Mouse (Mus musculus): Measurements from ENCODE around the gene Acvr2a. TPM values are rescaled to one million over a fixed set of nuclear protein-coding genes. Genes with fewer than 3 reads are reported as not detected.

Gene Acvr2a
- polyA plus RNA-seq, 1 experiment: 1.9 TPM

DNA sequence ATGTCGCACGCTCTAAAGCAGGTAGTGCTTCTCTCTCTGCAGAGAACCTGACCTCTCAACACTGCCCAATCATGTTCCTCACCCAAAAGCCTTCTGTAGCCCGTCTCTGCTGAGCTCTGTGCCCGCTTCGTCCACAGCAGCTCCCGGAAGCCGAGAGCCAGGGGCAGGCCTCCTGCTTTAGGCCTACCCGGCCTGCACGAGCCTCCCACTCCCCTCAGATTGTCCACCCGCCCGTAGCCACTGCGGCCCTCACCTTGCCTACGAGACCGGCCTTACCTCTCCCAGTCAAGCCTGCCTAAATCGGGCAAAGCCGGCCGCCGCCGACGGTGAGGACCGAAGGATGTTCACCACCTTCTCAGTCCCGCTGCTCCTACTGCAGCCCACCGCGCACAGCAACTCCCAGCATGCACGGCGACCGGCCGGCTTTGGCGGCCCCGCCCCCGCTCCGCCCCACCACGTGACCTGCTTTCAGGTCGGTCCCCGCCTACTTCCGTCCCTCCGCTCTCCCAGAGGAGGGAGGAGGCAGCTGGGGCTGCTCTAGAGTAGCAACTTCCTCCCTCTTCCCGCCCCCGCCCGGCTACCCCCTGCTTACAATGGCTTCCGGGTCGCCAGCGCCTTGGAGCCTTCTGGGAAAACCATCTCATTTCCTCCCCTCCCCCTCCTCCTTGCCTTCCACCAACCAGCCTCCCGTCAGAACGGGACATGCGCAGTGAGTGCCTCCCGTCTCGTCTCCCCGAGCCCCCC lies 135.1 kb downstream of the Acvr2a start, which contains the start of gene Mbd5:
Mbd5 (plus strand) TSS at position 668 of the 744 bp plus-strand sequence.
- peaks cover 12% of the 10 kb centered on the region for H3K36me3 ChIP-seq (ENCODE audit: control insufficient read depth, insufficient read depth)
- peak within 1 kb of the TSS; percentile 90 for H3K4me3 ChIP-seq (ENCODE audit: insufficient read depth, poor library complexity, severe bottlenecking)
- no peaks in the 10 kb centered on the region for H3K27me3 ChIP-seq (ENCODE audit: control insufficient read depth, insufficient read depth, insufficient read length)
- peak; percentile 96 for TF ChIP-seq USF1 (IDR thresholded peaks at IDR 0.05; ENCODE audit: low read depth)
- TF ChIP-seq FOSL1 (IDR thresholded peaks at IDR 0.05; ENCODE audit: insufficient read depth, low read length, poor library complexity, severe bottlenecking): no peak
- H3K79me2 ChIP-seq (ENCODE audit: control insufficient read depth, insufficient read depth): peaks cover 94% of the 10 kb centered on the region
- H3K79me3 ChIP-seq (ENCODE audit: low read depth): peaks cover 90% of the 10 kb centered on the region
- H3ac ChIP-seq (ENCODE audit: control insufficient read depth, insufficient read length, low read depth): peak within 1 kb of the TSS; percentile 97

- TF ChIP-seq CEBPB (IDR thresholded peaks at IDR 0.05; ENCODE audit: low read depth): no peak
- TF ChIP-seq MYOG (IDR thresholded peaks at IDR 0.05; ENCODE audit: control insufficient read depth, extremely low read depth, insufficient read length): no peak
- no peak for TF ChIP-seq MAX (IDR thresholded peaks at IDR 0.05)
- no peak for TF ChIP-seq FOSL1 (IDR thresholded peaks at IDR 0.05; ENCODE audit: insufficient read depth, low read length, poor library complexity, severe bottlenecking)
- TF ChIP-seq CTCF (IDR thresholded peaks at IDR 0.05; ENCODE audit: control insufficient read depth, insufficient read depth, insufficient read length): no peak
- no peak for TF ChIP-seq MYOD1 (IDR thresholded peaks at IDR 0.05; ENCODE audit: control insufficient read depth, insufficient read length, low read depth)
- no peak for TF ChIP-seq USF1 (IDR thresholded peaks at IDR 0.05; ENCODE audit: low read depth)
- peak overlapping the region; percentile 90 for H3K4me3 ChIP-seq (ENCODE audit: insufficient read depth, poor library complexity, severe bottlenecking)
These were observed 135.9 kb downstream of the Acvr2a start for GRCm38 (mm10) chr2:48949743-48950251.

DNA sequence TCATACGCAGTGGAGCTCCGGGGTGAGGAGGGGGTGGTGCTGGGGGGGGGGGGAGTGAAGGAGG lies 136.2 kb downstream of the Acvr2a start, which contains the start of gene Orc4:
Orc4 (minus strand) TSS at position 26 of the 64 bp plus-strand sequence.
- peak within 1 kb of the TSS; percentile 77 for H3ac ChIP-seq (ENCODE audit: control insufficient read depth, insufficient read length, low read depth)
- peaks cover 9% of the 10 kb centered on the region for H3K36me3 ChIP-seq (ENCODE audit: control insufficient read depth, insufficient read depth)
- H3K79me3 ChIP-seq (ENCODE audit: low read depth): peaks cover 86% of the 10 kb centered on the region
- H3K4me3 ChIP-seq (ENCODE audit: insufficient read depth, poor library complexity, severe bottlenecking): peak within 1 kb of the TSS; percentile 90
- H3K27me3 ChIP-seq (ENCODE audit: control insufficient read depth, insufficient read depth, insufficient read length): no peaks in the 10 kb centered on the region
- TF ChIP-seq MAX (IDR thresholded peaks at IDR 0.05) (no peak), USF1 (IDR thresholded peaks at IDR 0.05; ENCODE audit: low read depth) (no peak), MYOG (IDR thresholded peaks at IDR 0.05; ENCODE audit: control insufficient read depth, extremely low read depth, insufficient read length) (no peak), CEBPB (IDR thresholded peaks at IDR 0.05; ENCODE audit: low read depth) (no peak), MYOD1 (IDR thresholded peaks at IDR 0.05; ENCODE audit: control insufficient read depth, insufficient read length, low read depth) (no peak), FOSL1 (IDR thresholded peaks at IDR 0.05; ENCODE audit: insufficient read depth, low read length, poor library complexity, severe bottlenecking) (no peak), CTCF (IDR thresholded peaks at IDR 0.05; ENCODE audit: control insufficient read depth, insufficient read depth, insufficient read length) (no peak)
- H3K79me2 ChIP-seq (ENCODE audit: control insufficient read depth, insufficient read depth): peaks cover 94% of the 10 kb centered on the region

More at GRCm38 (mm10) chr2:48949743-48950251, 135.9 kb downstream of the Acvr2a start:
- H3ac ChIP-seq (ENCODE audit: control insufficient read depth, insufficient read length, low read depth): peak overlapping the region; percentile 77
- no peaks in the 10 kb centered on the region for H3K27me3 ChIP-seq (ENCODE audit: control insufficient read depth, insufficient read depth, insufficient read length)
- H3K79me3 ChIP-seq (ENCODE audit: low read depth): peaks cover 87% of the 10 kb centered on the region
- peaks cover 94% of the 10 kb centered on the region for H3K79me2 ChIP-seq (ENCODE audit: control insufficient read depth, insufficient read depth)
- H3K36me3 ChIP-seq (ENCODE audit: control insufficient read depth, insufficient read depth): peaks cover 9% of the 10 kb centered on the region

DNA sequence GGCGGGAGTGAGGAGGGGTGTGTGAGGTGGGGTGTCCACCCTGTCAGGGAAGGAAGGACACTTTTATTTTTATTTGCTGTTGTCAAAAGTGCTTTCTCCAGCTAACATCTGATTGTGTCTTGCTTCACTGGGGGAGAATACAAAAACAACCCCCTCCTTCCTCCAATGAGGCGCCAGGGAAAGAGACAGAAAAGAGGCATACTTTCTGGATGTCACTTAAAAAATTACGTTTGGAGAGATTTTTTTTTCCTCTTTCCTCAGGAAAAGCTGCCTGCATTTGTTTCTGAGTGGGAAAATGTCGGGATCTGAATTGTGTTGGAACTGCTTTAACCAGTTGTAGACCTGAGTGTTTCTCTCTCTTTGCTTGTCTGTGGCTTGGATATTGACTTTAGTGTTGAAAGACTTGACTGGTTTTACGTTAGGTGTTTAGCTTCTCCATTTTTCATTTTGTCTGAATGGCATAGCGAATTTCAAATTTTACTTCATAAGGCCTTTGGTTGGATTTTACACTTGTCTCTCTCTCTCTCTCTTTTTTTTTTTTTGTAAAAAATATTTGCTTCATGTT lies 136.5 kb downstream of the Acvr2a start:
- Histone ChIP-seq H3K27me3 (ENCODE audit: control insufficient read depth, insufficient read depth, insufficient read length) (no peaks in the 10 kb centered on the region), H3K36me3 (ENCODE audit: control insufficient read depth, insufficient read depth) (peaks cover 7% of the 10 kb centered on the region), H3K79me2 (ENCODE audit: control insufficient read depth, insufficient read depth) (peaks cover 94% of the 10 kb centered on the region), H3ac (ENCODE audit: control insufficient read depth, insufficient read length, low read depth) (peak overlapping the region; percentile 26), H3K4me3 (ENCODE audit: insufficient read depth, poor library complexity, severe bottlenecking) (peak overlapping the region; percentile 90), H3K79me3 (ENCODE audit: low read depth) (peaks cover 86% of the 10 kb centered on the region)
- TF ChIP-seq CEBPB (IDR thresholded peaks at IDR 0.05; ENCODE audit: low read depth) (no peak), MAX (IDR thresholded peaks at IDR 0.05) (no peak), FOSL1 (IDR thresholded peaks at IDR 0.05; ENCODE audit: insufficient read depth, low read length, poor library complexity, severe bottlenecking) (no peak), USF1 (IDR thresholded peaks at IDR 0.05; ENCODE audit: low read depth) (no peak), CTCF (IDR thresholded peaks at IDR 0.05; ENCODE audit: control insufficient read depth, insufficient read depth, insufficient read length) (no peak), MYOG (IDR thresholded peaks at IDR 0.05; ENCODE audit: control insufficient read depth, extremely low read depth, insufficient read length) (no peak), MYOD1 (IDR thresholded peaks at IDR 0.05; ENCODE audit: control insufficient read depth, insufficient read length, low read depth) (no peak)

Other genes starting within 250 kb of the Acvr2a start
- 3.8 TPM for gene Mbd5, start 135.4 kb downstream of the Acvr2a start, polyA plus RNA-seq (2012; fragmentation: generic; extraction: Trizol)
- 19.2 TPM for gene Orc4, start 136.2 kb downstream of the Acvr2a start, polyA plus RNA-seq (2012; fragmentation: generic; extraction: Trizol)